Mouse (Mus musculus): ENCODE data around the gene Il17rc. TPM values are rescaled to one million over a fixed set of nuclear protein-coding genes. Genes with fewer than 3 reads are reported as not detected.

Il17rc gene
- total RNA-seq (2015) (not detected in 2 replicates), total RNA-seq (2017) (not detected in 2 replicates)

- no peak for ATAC-seq (ENCODE audit: poor library complexity, severe bottlenecking)
Measured at GRCm38 (mm10) chr6:113471297-113471936, at the start of gene Il17rc. Il17rc (plus strand) TSS chr6:113471427.

GRCm38 (mm10) chr6:113423000-113423399, 48.2 kb upstream of the Il17rc start:
- no peak for ATAC-seq (ENCODE audit: poor library complexity, severe bottlenecking)

- ATAC-seq (ENCODE audit: poor library complexity, severe bottlenecking): no peak
Measured at GRCm38 (mm10) chr6:113424187-113424586, 47.0 kb upstream of the Il17rc start.

GRCm38 (mm10) chr6:113426696-113427095, 44.5 kb upstream of the Il17rc start:
- no peak for ATAC-seq (ENCODE audit: poor library complexity, severe bottlenecking)

- ATAC-seq (ENCODE audit: poor library complexity, severe bottlenecking): peak; percentile 84
Measured at GRCm38 (mm10) chr6:113427397-113427796, 43.8 kb upstream of the Il17rc start.

- no peak for ATAC-seq (ENCODE audit: poor library complexity, severe bottlenecking)
Measured at GRCm38 (mm10) chr6:113428006-113428405, 43.2 kb upstream of the Il17rc start.

GRCm38 (mm10) chr6:113429965-113430364, 41.3 kb upstream of the Il17rc start:
- ATAC-seq (ENCODE audit: poor library complexity, severe bottlenecking): no peak

- no peak for ATAC-seq (ENCODE audit: poor library complexity, severe bottlenecking)
Measured at GRCm38 (mm10) chr6:113430846-113431245, 40.4 kb upstream of the Il17rc start.

GRCm38 (mm10) chr6:113431801-113432200, 39.4 kb upstream of the Il17rc start:
- no peak for ATAC-seq (ENCODE audit: poor library complexity, severe bottlenecking)

GRCm38 (mm10) chr6:113433661-113434060, 37.6 kb upstream of the Il17rc start:
- ATAC-seq (ENCODE audit: poor library complexity, severe bottlenecking): no peak

GRCm38 (mm10) chr6:113434691-113435090, 36.5 kb upstream of the Il17rc start:
- ATAC-seq (ENCODE audit: poor library complexity, severe bottlenecking): no peak

GRCm38 (mm10) chr6:113435664-113436205, 35.5 kb upstream of the Il17rc start, which contains the start of gene Cidec:
Cidec (minus strand) TSS chr6:113435760.
- no peak for ATAC-seq (ENCODE audit: poor library complexity, severe bottlenecking)

- no peak for ATAC-seq (ENCODE audit: poor library complexity, severe bottlenecking)
Measured at GRCm38 (mm10) chr6:113437135-113437534, 34.1 kb upstream of the Il17rc start.

GRCm38 (mm10) chr6:113438721-113439430, 32.4 kb upstream of the Il17rc start:
- no peak for ATAC-seq (ENCODE audit: poor library complexity, severe bottlenecking)

- no peak for ATAC-seq (ENCODE audit: poor library complexity, severe bottlenecking)
Measured at GRCm38 (mm10) chr6:113440686-113441085, 30.5 kb upstream of the Il17rc start.

GRCm38 (mm10) chr6:113441147-113441680, 30.0 kb upstream of the Il17rc start:
- ATAC-seq (ENCODE audit: poor library complexity, severe bottlenecking): peak; percentile 84

GRCm38 (mm10) chr6:113442087-113442441, 29.2 kb upstream of the Il17rc start:
- ATAC-seq (ENCODE audit: poor library complexity, severe bottlenecking): no peak

- peak; percentile 83 for ATAC-seq (ENCODE audit: poor library complexity, severe bottlenecking)
Measured at GRCm38 (mm10) chr6:113442442-113443090, 28.7 kb upstream of the Il17rc start, which contains the start of gene Jagn1. Jagn1 (plus strand) TSS chr6:113442569.

- ATAC-seq (ENCODE audit: poor library complexity, severe bottlenecking): no peak
Measured at GRCm38 (mm10) chr6:113443091-113443490, 28.1 kb upstream of the Il17rc start.

- ATAC-seq (ENCODE audit: poor library complexity, severe bottlenecking): no peak
Measured at GRCm38 (mm10) chr6:113444207-113444965, 26.8 kb upstream of the Il17rc start.
